Mouse (Mus musculus) left cerebral cortex, adult 6 months (tissue): ENCODE data around the gene Gck. TPM values are rescaled to one million over a fixed set of nuclear protein-coding genes. Genes with fewer than 3 reads are reported as not detected.

Source experiments
- long read RNA-seq, 2 experiments: library from polyadenylated mRNA; unstranded; transcript quantifications; one replicate each; pipeline ENCODE4 v2.0.0; 2019 to 2020
- polyA plus RNA-seq: library from polyadenylated mRNA; unstranded; fragments of <200 nt; fragmentation: Nextera tagmentation; gene quantifications from 2 replicates; pipeline ENCODE4 v1.2.3, GENCODE M21; 2021

Gck gene
- 1.1 and 2.8 TPM in 2 replicates for polyA plus RNA-seq
- long read RNA-seq, experiment 1, partial matches to known transcripts: 1 of 5 reads
- long read RNA-seq, experiment 1, other reads (novel, unspliced or antisense): 1 of 5 reads
- long read RNA-seq, experiment 2: 0 reads

GRCm38 (mm10) chr11:5949586-5950352 is at the start of gene Gck:
TSS of gene Gck (minus strand) at chr11:5950081.

GRCm38 (mm10) chr11:5955546-5956276 is 5.8 kb upstream of the Gck start, which contains the start of gene Ykt6:
TSS of gene Ykt6 (plus strand) at chr11:5955693.

GRCm38 (mm10) chr11:5898531-5898930 is 51.4 kb downstream of the Gck start, which contains the start of gene Myl7:
TSS of gene Myl7 (minus strand) at chr11:5898782.

GRCm38 (mm10) chr11:5877921-5878526 is 71.9 kb downstream of the Gck start, which contains the start of gene Pold2:
TSS of gene Pold2 (minus strand) at chr11:5878292.

GRCm38 (mm10) chr11:5861678-5862393 is 88.0 kb downstream of the Gck start, which contains the start of gene Aebp1:
TSS of gene Aebp1 (plus strand) at chr11:5861947.

Other genes with a start within 250 kb of the Gck start
- 278 and 281 TPM in 2 replicates for gene Mrps24, start 234.4 kb downstream of the Gck start, polyA plus RNA-seq
- 26.7 and 30.7 TPM in 2 replicates for gene Urgcp, start 187.7 kb downstream of the Gck start, polyA plus RNA-seq
- 61.8 and 68.9 TPM in 2 replicates for gene Dbnl, start 161.6 kb downstream of the Gck start, polyA plus RNA-seq
- 18.1 and 21.2 TPM in 2 replicates for gene Pgam2, start 146.3 kb downstream of the Gck start, polyA plus RNA-seq
- 2.4 and 2.5 TPM in 2 replicates for gene Polm, start 112.1 kb downstream of the Gck start, polyA plus RNA-seq
- gene Aebp1, start 88.1 kb downstream of the Gck start, polyA plus RNA-seq: 7.2 and 9.0 TPM in 2 replicates
- gene Pold2, start 71.8 kb downstream of the Gck start, polyA plus RNA-seq: 25.8 and 25.9 TPM in 2 replicates
- not detected in 2 replicates for gene Myl7, start 51.3 kb downstream of the Gck start, polyA plus RNA-seq
- gene Ykt6, start 5.6 kb upstream of the Gck start, polyA plus RNA-seq: 26.9 and 28.7 TPM in 2 replicates
- 179 and 286 TPM in 2 replicates for gene Camk2b, start 116.3 kb upstream of the Gck start, polyA plus RNA-seq
- gene A730071L15Rik, start 249.9 kb upstream of the Gck start, polyA plus RNA-seq: 0.64 and 0.93 TPM in 2 replicates